11 mouse cellular contexts compared by ENCODE assay signal in genomic region chr2:112767665-112768064, GRCm38 (mm10).
DNase-seq lines count a peak whose midpoint lies in the region; ATAC-seq and TF ChIP-seq lines count a peak whose summit lies in the region.
"Had no signal": no experiment of that assay in that cellular context is flagged by ENCODE, and none has a peak within 500 bp of the region (broad histone marks: within the 10 kb centered on the region; RNA-seq: fewer than 3 reads in every experiment).

No protein-coding gene starts in this region.

- 75% methylated on average over 5 of the region's 5 CpGs for WGBS in intestine, postnatal 0 days
- 62% methylated on average over 5 of the region's 5 CpGs for WGBS in intestine, embryonic 16.5 days
- 64% methylated on average over 5 of the region's 5 CpGs for WGBS in hindbrain, embryonic 15.5 days
- WGBS in liver, embryonic 11.5 days, result 81% methylated on average over 5 of the region's 5 CpGs

- peak; percentile 48 for TF ChIP-seq RAD21 in CH12.LX (IDR thresholded peaks at IDR 0.05; ENCODE audit: low read depth, low read length)

- no peak overlapping the region for H3K27ac ChIP-seq in intestine, postnatal 0 days (ENCODE audit: low read depth, low read length)
- H3K27ac ChIP-seq in intestine, embryonic 16.5 days (ENCODE audit: low read length), result no peak overlapping the region
- H3K27ac ChIP-seq in CH12.LX (ENCODE audit: insufficient read depth, low read depth), result no peak overlapping the region
- no peak overlapping the region for H3K27ac ChIP-seq in hindbrain, embryonic 15.5 days (replicated peaks)
- H3K27ac ChIP-seq in liver, embryonic 11.5 days (ENCODE audit: low read depth, low read length), result no peak overlapping the region

- peak; percentile 19 to 62 for DNase-seq in adrenal gland, adult (ENCODE audit: inconsistent age in 2 of 2, low spot score in 1 of 2)
- DNase-seq in adrenal gland, adult 18-20 months (ENCODE audit: low spot score in 2 of 2), result no peak
- peak; percentile 6 for DNase-seq in CH12.LX (ENCODE audit: extremely low read depth)
- DNase-seq in urinary bladder, postnatal 36 days (ENCODE audit: low spot score in 2 of 2), result no peak
- DNase-seq in liver, embryonic 11.5 days (ENCODE audit: low spot score), result no peak
- DNase-seq: kidney, adult 18-20 months; right cerebral cortex, postnatal 4 days had no signal

- no peak for TF ChIP-seq EP300 in CH12.LX (IDR thresholded peaks at IDR 0.05; ENCODE audit: low read length)

- dilution Hi-C loops in CH12.LX (cut with MboI; ENCODE audit: extremely low pct_ligation_motif_present, extremely low pct_unique_long_range_greater_than_20kb, low sequenced_read_pairs), result no loop called here

- in situ Hi-C loops in CH12.LX (cut with MboI; ENCODE audit: low pct_ligation_motif_present, low pct_unique_long_range_greater_than_20kb, low sequenced_read_pairs), result loop anchor here (25.0 kb wide), 1 partner anchor 255 kb away; no protein-coding TSS in a partner anchor

- H3K79me2 ChIP-seq in CH12.LX (replicated peaks; ENCODE audit: control insufficient read depth, extremely low read depth, insufficient read depth, poor library complexity, severe bottlenecking), result no peaks in the 10 kb centered on the region

- H3K4me3 ChIP-seq in intestine, postnatal 0 days (ENCODE audit: low read depth, low read length), result no peak overlapping the region
- H3K4me3 ChIP-seq in intestine, embryonic 16.5 days (ENCODE audit: low read length), result no peak overlapping the region
- H3K4me3 ChIP-seq in CH12.LX (replicated peaks in 1 of 3; ENCODE audit: low read depth in 2 of 3, low read length in 2 of 3, poor library complexity in 1 of 3), result no peak overlapping the region
- no peak overlapping the region for H3K4me3 ChIP-seq in hindbrain, embryonic 15.5 days
- no peak overlapping the region for H3K4me3 ChIP-seq in liver, embryonic 11.5 days (ENCODE audit: low read depth, low read length)

- TF ChIP-seq CTCF in intestine, postnatal 0 days (IDR thresholded peaks at IDR 0.05; ENCODE audit: low read depth), result peak; percentile 59
- TF ChIP-seq CTCF in CH12.LX (conservative IDR thresholded peaks at IDR 0.05 in 1 of 2, IDR thresholded peaks at IDR 0.05 in 1 of 2; ENCODE audit: low read depth in 2 of 2, low read length in 2 of 2), result peak in 1 of 2 experiments; percentile 55; a peak in 2 of 4 replicates

- ATAC-seq in intestine, postnatal 0 days, result no peak
- no peak for ATAC-seq in intestine, embryonic 16.5 days
- peak; percentile 73; the same call in 1 of the 2 replicates for ATAC-seq in hindbrain, embryonic 15.5 days (ENCODE audit: low FRiP score, low read depth)
- no peak for ATAC-seq in liver, embryonic 11.5 days (replicated peaks; ENCODE audit: low FRiP score)
- ATAC-seq: activated CD4-positive, CD25-positive, alpha-beta regulatory T cell, adult 4 months had no signal

- H3K27me3 ChIP-seq in intestine, postnatal 0 days (replicated peaks; ENCODE audit: control insufficient read depth, insufficient read depth, low read length), result no peaks in the 10 kb centered on the region
- H3K27me3 ChIP-seq in intestine, embryonic 16.5 days (replicated peaks; ENCODE audit: control insufficient read depth, insufficient read depth, low read length), result no peaks in the 10 kb centered on the region
- H3K27me3 ChIP-seq in CH12.LX (replicated peaks), result no peaks in the 10 kb centered on the region
- H3K27me3 ChIP-seq in hindbrain, embryonic 15.5 days, result no peaks in the 10 kb centered on the region
- no peaks in the 10 kb centered on the region for H3K27me3 ChIP-seq in liver, embryonic 11.5 days (replicated peaks; ENCODE audit: control insufficient read depth, insufficient read depth, low read length)

- no peaks in the 10 kb centered on the region for H3K9me3 ChIP-seq in intestine, postnatal 0 days (ENCODE audit: control insufficient read depth)
- no peaks in the 10 kb centered on the region for H3K9me3 ChIP-seq in intestine, embryonic 16.5 days (ENCODE audit: control insufficient read depth, low read length)
- no peaks in the 10 kb centered on the region for H3K9me3 ChIP-seq in CH12.LX (replicated peaks; ENCODE audit: low read length)
- H3K9me3 ChIP-seq in hindbrain, embryonic 15.5 days, result no peaks in the 10 kb centered on the region
- no peaks in the 10 kb centered on the region for H3K9me3 ChIP-seq in liver, embryonic 11.5 days (ENCODE audit: control insufficient read depth, low read length)

- no peak overlapping the region for H3K4me2 ChIP-seq in intestine, postnatal 0 days (replicated peaks; ENCODE audit: low read depth)
- H3K4me2 ChIP-seq in intestine, embryonic 16.5 days (ENCODE audit: low read depth, low read length), result no peak overlapping the region
- no peak overlapping the region for H3K4me2 ChIP-seq in CH12.LX (ENCODE audit: insufficient read depth, low read depth, poor library complexity, severe bottlenecking)
- no peak overlapping the region for H3K4me2 ChIP-seq in hindbrain, embryonic 15.5 days
- no peak overlapping the region for H3K4me2 ChIP-seq in liver, embryonic 11.5 days

- H3K9ac ChIP-seq in intestine, postnatal 0 days (ENCODE audit: low read depth, low read length), result no peak overlapping the region
- H3K9ac ChIP-seq in intestine, embryonic 16.5 days (ENCODE audit: low read depth, low read length), result no peak overlapping the region
- H3K9ac ChIP-seq in CH12.LX (ENCODE audit: insufficient read depth, low read depth), result no peak overlapping the region
- H3K9ac ChIP-seq in hindbrain, embryonic 15.5 days, result no peak overlapping the region
- no peak overlapping the region for H3K9ac ChIP-seq in liver, embryonic 11.5 days (ENCODE audit: low read depth, low read length)

- no peaks in the 10 kb centered on the region for H3K4me1 ChIP-seq in intestine, postnatal 0 days (replicated peaks; ENCODE audit: control insufficient read depth, insufficient read depth, low read length)
- no peaks in the 10 kb centered on the region for H3K4me1 ChIP-seq in intestine, embryonic 16.5 days (ENCODE audit: control insufficient read depth, insufficient read depth, low read length)
- no peaks in the 10 kb centered on the region for H3K4me1 ChIP-seq in CH12.LX (ENCODE audit: control insufficient read depth in 1 of 2, insufficient read depth in 2 of 2)
- H3K4me1 ChIP-seq in hindbrain, embryonic 15.5 days (replicated peaks), result no peaks in the 10 kb centered on the region
- H3K4me1 ChIP-seq in liver, embryonic 11.5 days (replicated peaks; ENCODE audit: control insufficient read depth, insufficient read depth, low read length), result no peaks in the 10 kb centered on the region

- H3K36me3 ChIP-seq in intestine, postnatal 0 days (ENCODE audit: control insufficient read depth, insufficient read depth), result no peaks in the 10 kb centered on the region
- no peaks in the 10 kb centered on the region for H3K36me3 ChIP-seq in intestine, embryonic 16.5 days (ENCODE audit: control insufficient read depth, insufficient read depth, low read length)
- no peaks in the 10 kb centered on the region for H3K36me3 ChIP-seq in CH12.LX (replicated peaks in 1 of 2; ENCODE audit: control insufficient read depth in 1 of 2, insufficient read depth in 1 of 2, low read length in 1 of 2)
- H3K36me3 ChIP-seq in hindbrain, embryonic 15.5 days, result no peaks in the 10 kb centered on the region
- no peaks in the 10 kb centered on the region for H3K36me3 ChIP-seq in liver, embryonic 11.5 days (ENCODE audit: control insufficient read depth, insufficient read depth, low read length)

- no peak for TF ChIP-seq POLR2A in CH12.LX (IDR thresholded peaks at IDR 0.05; ENCODE audit: low read depth, low read length)

TF ChIP-seq in CH12.LX, 34 proteins besides CTCF, POLR2A, EP300 and RAD21:
- no peak for TF ChIP-seq JUND (conservative IDR thresholded peaks at IDR 0.05; ENCODE audit: low read depth, low read length)
- TF ChIP-seq SMC3 (IDR thresholded peaks at IDR 0.05; ENCODE audit: low read depth, low read length), result peak; percentile 28; the same call in 1 of the 2 replicates
- TF ChIP-seq CHD2 (IDR thresholded peaks at IDR 0.05; ENCODE audit: low read length), result no peak

Comparison
In these comparisons a context has a peak if more than half of its experiments do, and no peak if none do; other contexts are left out.
1. DNase-seq: peak in adrenal gland, adult (2 of 2) and CH12.LX (single experiment); none in adrenal gland, adult 18-20 months (0 of 2), urinary bladder, postnatal 36 days (0 of 2) and liver, embryonic 11.5 days (single experiment).